Mouse (Mus musculus): ENCODE results near the gene Col4a2.

Gene Col4a2

GRCm38 (mm10) chr8:11312349-11313175 is at the start of gene Col4a2, which contains the start of gene Col4a1:
Gene Col4a2, plus strand, starts transcription at chr8:11312805.
Gene Col4a1, minus strand, starts transcription at chr8:11312826.
- no peak for DNase-seq (ENCODE audit: extremely low read depth, low read depth)

GRCm38 (mm10) chr8:11263848-11264247 is 48.8 kb upstream of the Col4a2 start:
- DNase-seq (ENCODE audit: extremely low read depth, low read depth), result no peak

GRCm38 (mm10) chr8:11265971-11266370 is 46.6 kb upstream of the Col4a2 start:
- DNase-seq (ENCODE audit: extremely low read depth, low read depth), result no peak

GRCm38 (mm10) chr8:11266471-11266870 is 46.1 kb upstream of the Col4a2 start:
- no peak for DNase-seq (ENCODE audit: extremely low read depth, low read depth)

GRCm38 (mm10) chr8:11268753-11269152 is 43.9 kb upstream of the Col4a2 start:
- DNase-seq (ENCODE audit: extremely low read depth, low read depth), result no peak

GRCm38 (mm10) chr8:11270826-11271225 is 41.8 kb upstream of the Col4a2 start:
- DNase-seq (ENCODE audit: extremely low read depth, low read depth), result no peak

GRCm38 (mm10) chr8:11272205-11272604 is 40.4 kb upstream of the Col4a2 start:
- DNase-seq (ENCODE audit: extremely low read depth, low read depth), result no peak

- DNase-seq (ENCODE audit: extremely low read depth, low read depth), result no peak
Observed at GRCm38 (mm10) chr8:11273506-11274158, 39.0 kb upstream of the Col4a2 start.

GRCm38 (mm10) chr8:11274415-11274814 is 38.2 kb upstream of the Col4a2 start:
- no peak for DNase-seq (ENCODE audit: extremely low read depth, low read depth)

GRCm38 (mm10) chr8:11276286-11276685 is 36.3 kb upstream of the Col4a2 start:
- DNase-seq (ENCODE audit: extremely low read depth, low read depth), result no peak

GRCm38 (mm10) chr8:11277602-11278051 is 35.0 kb upstream of the Col4a2 start:
- no peak for DNase-seq (ENCODE audit: extremely low read depth, low read depth)

GRCm38 (mm10) chr8:11278101-11278611 is 34.4 kb upstream of the Col4a2 start:
- no peak for DNase-seq (ENCODE audit: extremely low read depth, low read depth)

- DNase-seq (ENCODE audit: extremely low read depth, low read depth), result no peak
Observed at GRCm38 (mm10) chr8:11279296-11279826, 33.2 kb upstream of the Col4a2 start.

- DNase-seq (ENCODE audit: extremely low read depth, low read depth), result no peak
Observed at GRCm38 (mm10) chr8:11280721-11281268, 31.8 kb upstream of the Col4a2 start.

- no peak for DNase-seq (ENCODE audit: extremely low read depth, low read depth)
Observed at GRCm38 (mm10) chr8:11282139-11282538, 30.5 kb upstream of the Col4a2 start.

- DNase-seq (ENCODE audit: extremely low read depth, low read depth), result no peak
Observed at GRCm38 (mm10) chr8:11282696-11283095, 29.9 kb upstream of the Col4a2 start.

GRCm38 (mm10) chr8:11283217-11283616 is 29.4 kb upstream of the Col4a2 start:
- no peak for DNase-seq (ENCODE audit: extremely low read depth, low read depth)

- no peak for DNase-seq (ENCODE audit: extremely low read depth, low read depth)
Observed at GRCm38 (mm10) chr8:11285437-11285836, 27.2 kb upstream of the Col4a2 start.

- no peak for DNase-seq (ENCODE audit: extremely low read depth, low read depth)
Observed at GRCm38 (mm10) chr8:11287139-11287538, 25.5 kb upstream of the Col4a2 start.

GRCm38 (mm10) chr8:11288286-11288685 is 24.3 kb upstream of the Col4a2 start:
- DNase-seq (ENCODE audit: extremely low read depth, low read depth), result no peak

GRCm38 (mm10) chr8:11290533-11290932 is 22.1 kb upstream of the Col4a2 start:
- no peak for DNase-seq (ENCODE audit: extremely low read depth, low read depth)

- no peak for DNase-seq (ENCODE audit: extremely low read depth, low read depth)
Observed at GRCm38 (mm10) chr8:11292611-11293010, 20.0 kb upstream of the Col4a2 start.

Data from MEL-GATA-1-ER (cell line).